Mouse (Mus musculus): ENCODE data around the gene Gm20388.

GRCm38 (mm10) chr8:122987255-122987654 lies 3076.6 kb downstream of the Gm20388 start:
- no peak for TF ChIP-seq CTCF (IDR thresholded peaks at IDR 0.05; ENCODE audit: insufficient read depth, low read depth, low read length)
- no peak for TF ChIP-seq POLR2A (IDR thresholded peaks at IDR 0.05; ENCODE audit: insufficient read depth, low read depth, low read length)

Measured in olfactory bulb, adult 2 months (tissue).